Mouse (Mus musculus) midbrain, embryonic 14.5 days (tissue): ENCODE results near the gene Cwc22. TPM values are rescaled to one million over a fixed set of nuclear protein-coding genes. Genes with fewer than 3 reads are reported as not detected.

ENCODE experiments used
- ATAC-seq: fragments of 200-750 bp; cut with Nextera tagmentation; 2 replicates; pipeline ENCODE4 v1.8.0; 2017; ENCODE audit warnings: moderate number of reproducible peaks, moderate library complexity; ENCODE audit not compliant: low FRiP score, low TSS enrichment
- DNase-seq: peaks from one replicate; pipeline ENCODE4 v3.0.0-alpha.2; 2015
- H3K27ac ChIP-seq: fragments of 300-500 bp; sonication (generic); replicated peaks from 2 replicates; pipeline ENCODE4 v1.5.1; 2014; ENCODE audit warnings: mild to moderate bottlenecking, low read depth, low read length, moderate library complexity
- H3K27me3 ChIP-seq: fragments of 300-500 bp; sonication (generic); 2 replicates; pipeline ENCODE4 v1.6.1; 2014; ENCODE audit warnings: low read length, control low read depth, mixed read lengths; ENCODE audit not compliant: control insufficient read depth, insufficient read depth
- H3K36me3 ChIP-seq: fragments of 300-500 bp; sonication (generic); 2 replicates; pipeline ENCODE4 v1.6.1; 2014; ENCODE audit warnings: low read length, control low read depth; ENCODE audit not compliant: control insufficient read depth, insufficient read depth
- H3K4me1 ChIP-seq: fragments of 300-500 bp; sonication (generic); 2 replicates; pipeline ENCODE4 v1.6.1; 2014; ENCODE audit warnings: mild to moderate bottlenecking, antibody characterized with exemption, low read length, control low read depth; ENCODE audit not compliant: control insufficient read depth, insufficient read depth
- H3K4me2 ChIP-seq: fragments of 300-500 bp; sonication (generic); 2 replicates; pipeline ENCODE4 v1.6.1; 2014; ENCODE audit warnings: mild to moderate bottlenecking, low read length, moderate library complexity
- H3K4me3 ChIP-seq: fragments of 300-500 bp; sonication (generic); replicated peaks from 2 replicates; pipeline ENCODE4 v1.5.1; 2014; ENCODE audit warnings: low read depth, low read length
- H3K9ac ChIP-seq: fragments of 300-500 bp; sonication (generic); replicated peaks from 2 replicates; pipeline ENCODE4 v1.6.1; 2014; ENCODE audit warnings: mild to moderate bottlenecking, low read length, moderate library complexity
- H3K9me3 ChIP-seq: fragments of 300-500 bp; sonication (generic); 2 replicates; pipeline ENCODE4 v1.6.1; 2016; ENCODE audit warnings: low read length, control low read depth, mixed read lengths; ENCODE audit not compliant: control insufficient read depth
- WGBS: fragments of 180-500 bp; shearing (Covaris S2); extraction: QIAGEN DNeasy Blood & Tissue Kit; methylation state at CpG from one replicate; pipeline ENCODE4 v1.1.7; 2014; 5-methylcytosine and 5-hydroxymethylcytosine counted together
- polyA plus RNA-seq: library from polyadenylated mRNA; unstranded; fragments of >200 nt; fragmentation: Nextera tagmentation; extraction: Ambion mirVana; gene quantifications from 2 replicates; pipeline ENCODE4 v1.2.1, GENCODE M21; 2014

Cwc22 gene
- polyA plus RNA-seq, 1 experiment from 2014 or later, result 26.6 TPM

DNA sequence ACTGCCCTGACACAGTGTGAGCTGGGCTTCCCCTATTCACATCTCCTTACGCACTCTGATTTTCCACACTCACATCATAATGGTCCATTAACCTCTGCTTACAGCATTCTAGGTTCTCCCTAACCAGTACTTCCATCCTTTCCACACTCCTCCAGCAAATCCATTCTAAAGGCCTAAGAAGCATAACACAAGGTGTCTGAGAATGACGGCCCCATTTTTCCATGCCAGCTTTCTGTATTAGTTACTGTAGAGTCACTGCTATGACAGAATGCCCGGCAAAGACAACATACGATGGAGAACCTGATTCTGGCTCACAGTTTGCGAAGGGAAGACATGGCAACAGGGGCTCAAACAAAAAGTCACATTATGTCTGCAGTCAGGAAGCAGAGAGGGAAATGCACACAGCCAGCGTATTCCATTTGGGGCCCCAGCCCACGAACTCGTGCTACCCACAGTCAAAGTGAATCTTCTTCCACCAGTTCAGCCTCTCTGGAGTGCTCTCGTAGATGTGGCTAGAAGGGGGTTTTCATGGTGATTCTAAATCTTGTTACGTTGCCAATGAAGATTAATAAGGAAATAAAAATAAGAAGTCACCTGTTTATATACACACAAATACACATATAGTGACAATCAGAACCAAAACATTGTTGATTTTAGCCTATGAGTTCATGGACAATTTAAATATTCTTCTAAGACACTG, 68.9 kb downstream of the Cwc22 start:
- 91% methylated on average over 10 of the region's 10 CpGs for WGBS
- no peaks in the 10 kb centered on the region for H3K9me3 ChIP-seq
- no peaks in the 10 kb centered on the region for H3K27me3 ChIP-seq
- H3K36me3 ChIP-seq, result no peaks in the 10 kb centered on the region
- H3K4me1 ChIP-seq, result no peaks in the 10 kb centered on the region
- H3K4me3 ChIP-seq, result no peak overlapping the region
- ATAC-seq (no peak), DNase-seq (no peak)
- H3K9ac ChIP-seq, result no peak overlapping the region
- no peak overlapping the region for H3K27ac ChIP-seq
- no peak overlapping the region for H3K4me2 ChIP-seq

DNA sequence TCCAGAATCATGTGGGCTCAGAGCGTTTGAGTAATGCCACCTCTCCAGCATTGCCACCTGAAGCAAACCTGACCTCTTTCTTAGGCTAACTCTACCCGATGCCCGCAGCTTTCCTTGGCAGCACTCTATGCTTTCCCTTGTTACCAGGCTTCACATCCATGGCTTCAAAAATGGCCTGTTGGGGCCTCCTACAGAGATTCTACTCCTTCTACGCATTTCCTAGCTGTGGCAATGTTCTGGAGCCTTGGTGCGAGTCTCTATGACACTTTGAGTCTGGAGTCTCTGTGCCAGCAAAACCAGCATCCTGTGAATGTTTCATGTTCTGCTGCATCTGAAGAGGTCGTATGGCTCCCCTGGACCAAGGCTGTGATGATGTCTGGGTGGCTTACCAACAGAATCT, 69.8 kb downstream of the Cwc22 start:
- Histone ChIP-seq H3K4me2 (no peak overlapping the region), H3K27ac (no peak overlapping the region), H3K36me3 (no peaks in the 10 kb centered on the region), H3K27me3 (no peaks in the 10 kb centered on the region), H3K4me3 (no peak overlapping the region), H3K9me3 (no peaks in the 10 kb centered on the region), H3K9ac (no peak overlapping the region), H3K4me1 (no peaks in the 10 kb centered on the region)
- DNase-seq (no peak), ATAC-seq (no peak)
- 91% methylated on average over 6 of the region's 6 CpGs for WGBS

DNA sequence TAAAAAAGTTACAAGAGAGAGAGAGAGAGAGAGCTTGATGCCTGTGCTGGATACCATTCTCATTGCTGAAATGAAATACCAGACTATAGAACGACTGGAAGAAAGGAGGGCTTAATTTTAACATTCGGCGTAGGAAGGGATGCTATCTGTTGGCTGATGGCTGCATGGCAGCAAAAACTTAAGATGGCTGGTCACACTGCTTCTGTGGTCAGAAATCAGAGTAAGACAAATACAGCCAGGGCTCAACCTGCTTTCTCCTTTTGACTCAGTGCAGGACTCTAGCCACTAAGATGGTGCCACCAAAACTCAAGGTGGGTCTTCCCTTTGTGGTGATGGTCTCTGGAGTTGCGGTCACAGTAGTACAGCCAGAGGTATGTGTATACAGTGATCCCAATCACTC, 70.7 kb downstream of the Cwc22 start:
- no peak for ATAC-seq

DNA sequence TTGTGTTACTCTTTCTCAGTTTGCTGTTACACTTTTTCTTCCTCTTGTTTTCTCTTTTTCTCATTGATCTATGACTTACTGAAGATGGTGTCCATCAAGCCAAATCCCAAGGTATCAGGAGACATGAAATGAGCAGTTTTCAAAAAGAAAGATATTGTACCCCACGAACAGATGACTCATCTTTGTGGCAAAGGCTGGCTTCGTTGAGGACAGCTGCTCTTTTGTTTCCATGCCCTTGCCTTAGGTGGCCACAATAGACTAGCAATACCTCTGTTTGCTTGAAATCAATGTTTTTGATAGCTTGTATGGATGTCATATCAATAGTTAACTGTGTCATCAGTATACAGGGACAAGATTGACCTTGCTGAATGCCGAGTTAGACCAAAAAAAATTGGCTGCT, 71.5 kb downstream of the Cwc22 start:
- no peaks in the 10 kb centered on the region for H3K4me1 ChIP-seq
- H3K36me3 ChIP-seq, result no peaks in the 10 kb centered on the region
- 87% methylated on average over 3 of the region's 3 CpGs for WGBS
- ATAC-seq (no peak), DNase-seq (no peak)
- no peaks in the 10 kb centered on the region for H3K9me3 ChIP-seq
- no peak overlapping the region for H3K4me2 ChIP-seq
- H3K9ac ChIP-seq, result no peak overlapping the region
- H3K27me3 ChIP-seq, result no peaks in the 10 kb centered on the region
- no peak overlapping the region for H3K27ac ChIP-seq
- H3K4me3 ChIP-seq, result no peak overlapping the region

More for the DNA sequence above, 70.7 kb downstream of the Cwc22 start:
- Histone ChIP-seq H3K9me3 (no peaks in the 10 kb centered on the region), H3K4me1 (no peaks in the 10 kb centered on the region), H3K4me2 (no peak overlapping the region), H3K4me3 (no peak overlapping the region), H3K27ac (no peak overlapping the region), H3K27me3 (no peaks in the 10 kb centered on the region), H3K9ac (no peak overlapping the region), H3K36me3 (no peaks in the 10 kb centered on the region)
- 94% methylated on average over 4 of the region's 4 CpGs for WGBS
- DNase-seq, result no peak

DNA sequence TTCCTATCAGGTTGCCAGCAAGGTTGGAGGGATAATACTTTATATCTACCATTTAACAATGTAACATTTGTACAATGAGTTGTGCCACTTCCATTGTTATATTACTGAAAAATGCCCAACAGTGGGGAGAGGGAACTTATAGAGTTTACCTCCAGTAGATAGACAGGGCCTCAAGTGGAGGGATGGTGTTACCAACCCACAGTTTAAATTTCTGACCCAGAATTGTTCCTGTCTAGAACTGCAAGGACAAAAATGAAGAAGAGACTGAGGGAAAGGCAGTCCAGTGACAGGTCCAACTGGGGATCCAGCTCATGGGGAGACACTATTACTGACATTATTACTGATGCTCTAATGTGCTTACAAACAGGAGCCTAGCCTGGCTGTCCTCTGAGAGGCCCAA, 72.4 kb downstream of the Cwc22 start:
- H3K4me3 ChIP-seq, result no peak overlapping the region
- H3K36me3 ChIP-seq, result no peaks in the 10 kb centered on the region
- ATAC-seq (no peak), DNase-seq (no peak)
- no peak overlapping the region for H3K27ac ChIP-seq
- no peak overlapping the region for H3K9ac ChIP-seq
- H3K9me3 ChIP-seq, result no peaks in the 10 kb centered on the region
- no peak overlapping the region for H3K4me2 ChIP-seq
- H3K27me3 ChIP-seq, result no peaks in the 10 kb centered on the region
- H3K4me1 ChIP-seq, result no peaks in the 10 kb centered on the region

DNA sequence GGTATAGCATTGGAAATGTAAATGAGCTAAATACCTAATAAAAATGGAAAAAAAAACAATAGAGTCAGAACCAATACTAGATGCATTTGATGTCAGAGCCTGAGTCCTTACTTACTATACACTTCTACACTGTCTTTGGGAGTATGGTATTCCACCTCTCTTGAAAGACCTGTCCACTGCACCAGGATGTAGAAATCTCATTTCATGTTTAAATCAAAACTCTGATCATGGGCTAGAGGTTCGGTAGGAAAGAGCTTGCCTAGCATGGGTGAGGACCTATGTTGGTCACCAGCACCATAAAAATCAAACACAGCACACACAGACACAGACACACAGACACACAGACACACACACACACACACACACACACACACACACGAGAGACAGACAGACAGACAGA, 73.5 kb downstream of the Cwc22 start:
- H3K27ac ChIP-seq, result no peak overlapping the region
- WGBS, result 77% methylated on average over 2 of the region's 2 CpGs
- H3K4me1 ChIP-seq, result no peaks in the 10 kb centered on the region
- H3K27me3 ChIP-seq, result no peaks in the 10 kb centered on the region
- no peak overlapping the region for H3K4me3 ChIP-seq
- DNase-seq, result no peak
- H3K36me3 ChIP-seq, result no peaks in the 10 kb centered on the region
- no peak for ATAC-seq
- no peak overlapping the region for H3K9ac ChIP-seq
- H3K4me2 ChIP-seq, result no peak overlapping the region
- no peaks in the 10 kb centered on the region for H3K9me3 ChIP-seq

DNA sequence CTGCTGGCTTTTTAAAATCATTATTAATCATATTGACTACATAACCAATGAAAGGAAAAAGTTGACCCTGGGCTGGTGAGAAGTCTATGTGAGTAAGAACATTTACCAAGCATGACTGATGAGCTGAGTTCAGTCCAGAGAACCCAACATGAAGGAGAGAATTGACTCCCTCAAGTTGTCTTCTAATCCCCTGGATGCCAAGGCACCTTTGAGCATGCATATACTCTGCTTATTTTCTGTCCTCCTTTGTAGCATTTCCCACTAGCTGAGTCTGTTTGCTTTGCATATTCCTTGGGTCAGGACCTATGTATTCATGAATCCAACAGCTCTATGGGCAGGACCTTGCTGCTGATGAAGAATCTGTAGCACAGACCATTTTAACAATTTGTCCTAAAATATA, 75.0 kb downstream of the Cwc22 start:
- no peak overlapping the region for H3K4me3 ChIP-seq
- H3K4me1 ChIP-seq, result no peaks in the 10 kb centered on the region
- H3K4me2 ChIP-seq, result no peak overlapping the region
- ATAC-seq, result no peak
- H3K9ac ChIP-seq, result no peak overlapping the region
- H3K9me3 ChIP-seq, result no peaks in the 10 kb centered on the region
- H3K36me3 ChIP-seq, result no peaks in the 10 kb centered on the region
- H3K27ac ChIP-seq, result no peak overlapping the region
- no peak for DNase-seq
- H3K27me3 ChIP-seq, result no peaks in the 10 kb centered on the region

DNA sequence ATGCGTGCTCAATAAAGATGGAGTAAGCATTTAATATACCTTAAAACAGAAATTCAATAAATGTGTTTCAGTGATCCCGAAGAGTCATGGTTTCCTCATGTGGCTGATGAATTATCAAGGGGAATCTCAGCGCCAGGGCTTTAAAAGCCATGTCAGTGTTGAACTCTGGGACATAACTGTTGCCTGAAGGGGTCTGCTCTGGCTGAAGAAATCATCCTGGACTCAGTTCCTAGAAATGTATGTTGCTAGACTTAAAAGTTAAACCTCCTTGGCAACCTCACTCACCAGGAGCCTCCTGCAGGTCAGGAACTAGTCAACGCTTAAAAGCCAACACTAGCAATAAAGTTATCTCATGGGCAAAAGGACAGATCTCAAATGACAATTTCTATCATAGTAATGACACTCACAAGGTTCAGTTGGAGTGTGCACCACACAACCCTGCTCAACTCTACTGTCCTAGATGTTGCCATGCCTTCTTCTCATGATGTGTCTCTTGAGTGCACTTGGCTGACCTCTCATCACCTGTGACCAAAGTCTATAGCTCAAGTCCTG, 76.4 kb downstream of the Cwc22 start:
- DNase-seq, result no peak
- Histone ChIP-seq H3K36me3 (no peaks in the 10 kb centered on the region), H3K4me1 (no peaks in the 10 kb centered on the region), H3K9ac (no peak overlapping the region), H3K9me3 (no peaks in the 10 kb centered on the region), H3K27ac (no peak overlapping the region), H3K4me2 (no peak overlapping the region), H3K27me3 (no peaks in the 10 kb centered on the region), H3K4me3 (no peak overlapping the region)
- no peak for ATAC-seq
- 93% methylated on average over 4 of the region's 4 CpGs for WGBS

DNA sequence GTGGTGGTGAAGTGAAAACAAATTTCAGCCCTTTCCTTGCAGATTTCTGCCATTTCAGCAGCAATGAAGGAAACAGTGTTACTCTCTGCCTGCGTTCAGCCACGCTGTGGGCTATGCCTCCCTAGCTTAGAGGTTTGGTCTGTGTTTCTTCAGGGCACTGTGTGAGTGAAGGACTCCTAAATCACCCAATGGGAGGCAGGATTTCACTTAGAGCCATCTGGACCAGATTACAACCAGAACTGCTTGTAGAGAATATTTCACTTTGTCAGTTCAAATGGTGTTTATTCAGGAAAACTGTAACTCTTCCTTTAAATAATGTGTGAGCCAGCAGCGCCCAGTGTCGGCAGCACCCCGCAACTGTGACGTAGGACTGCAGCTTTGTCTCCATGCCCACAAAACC, 82.2 kb downstream of the Cwc22 start:
- WGBS, result 88% methylated on average over 6 of the region's 6 CpGs
- no peak overlapping the region for H3K4me2 ChIP-seq
- ATAC-seq (no peak), DNase-seq (no peak)
- H3K4me3 ChIP-seq, result no peak overlapping the region
- H3K27ac ChIP-seq, result no peak overlapping the region
- no peak overlapping the region for H3K9ac ChIP-seq
- H3K36me3 ChIP-seq, result no peaks in the 10 kb centered on the region
- H3K27me3 ChIP-seq, result no peaks in the 10 kb centered on the region
- no peaks in the 10 kb centered on the region for H3K4me1 ChIP-seq
- H3K9me3 ChIP-seq, result no peaks in the 10 kb centered on the region
